Mouse (Mus musculus): Measurements from ENCODE around the gene Plekhg2. TPM values are rescaled to one million over a fixed set of nuclear protein-coding genes. Genes with fewer than 3 reads are reported as not detected.
A peak's percentile ranks its signal among the peaks of the same experiment; 100 is the strongest.

The Plekhg2 gene
- polyA plus RNA-seq (2014; fragmentation: Nextera tagmentation; extraction: Ambion mirVana), result 81.2 and 81.3 TPM in 2 replicates

DNA sequence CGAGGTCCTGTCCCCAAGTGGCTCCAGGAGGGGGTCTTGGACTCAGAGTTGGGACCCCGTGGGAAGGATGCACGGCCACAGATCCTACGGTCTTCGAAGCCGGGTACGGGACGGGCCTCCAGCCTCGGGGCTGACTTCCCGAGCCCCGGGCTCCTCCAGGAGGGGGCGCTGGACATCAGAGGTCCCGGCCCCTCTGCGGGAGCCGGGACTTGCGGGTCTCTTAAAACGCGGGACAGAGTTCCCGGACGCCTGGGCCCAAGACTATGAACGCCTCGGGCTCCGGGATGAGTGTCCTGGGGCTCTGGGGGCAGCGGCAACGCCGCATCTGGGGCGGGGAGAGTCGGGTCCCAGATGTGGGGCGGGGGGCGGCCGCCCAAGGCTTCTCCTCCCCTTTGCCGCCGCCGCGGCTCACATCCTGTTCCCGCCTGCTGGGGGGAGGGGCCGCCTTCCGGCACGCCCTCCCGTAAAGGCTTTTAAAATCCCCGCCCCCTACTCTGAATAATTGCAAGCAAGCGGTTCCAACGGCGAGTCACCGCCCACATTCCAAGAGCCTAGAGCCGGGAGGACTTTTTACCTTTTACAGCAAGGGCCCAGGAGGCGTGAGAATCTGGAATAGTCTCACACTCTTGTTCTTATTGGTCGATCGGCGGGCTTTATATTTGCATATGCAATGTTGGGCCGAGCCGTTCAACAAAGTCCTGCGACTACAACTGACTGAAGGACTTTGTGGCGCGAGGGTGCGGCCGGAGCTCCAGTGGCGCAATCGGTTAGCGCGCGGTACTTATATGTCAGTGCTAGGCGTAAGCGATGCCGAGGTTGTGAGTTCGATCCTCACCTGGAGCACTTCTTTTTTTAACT lies at the start of gene Plekhg2:
TSS of gene Plekhg2 (minus strand) at position 349 of the 858 bp plus-strand sequence.
- peak within 1 kb of the TSS; percentile 91 for H3K9ac ChIP-seq (ENCODE audit: low read length)
- H3K9me3 ChIP-seq (ENCODE audit: control insufficient read depth, low read length), result no peaks in the 10 kb centered on the region
- no peaks in the 10 kb centered on the region; the same call in 1 of the 2 replicates for H3K36me3 ChIP-seq (ENCODE audit: control insufficient read depth, insufficient read depth, low read length)
- peak; percentile 87 for ATAC-seq (replicated peaks; ENCODE audit: low FRiP score)
- H3K4me2 ChIP-seq (ENCODE audit: low read depth, low read length, severe bottlenecking), result peak within 1 kb of the TSS; percentile 85
- peak; percentile 97 for DNase-seq (ENCODE audit: low spot score)
- no peaks in the 10 kb centered on the region for H3K27me3 ChIP-seq (ENCODE audit: control insufficient read depth, insufficient read depth, low read length)
- H3K4me1 ChIP-seq (replicated peaks; ENCODE audit: control insufficient read depth, insufficient read depth, low read length), result peaks cover 20% of the 10 kb centered on the region
- under 1% methylated on average over 65 of the region's 66 CpGs for WGBS
- peak within 1 kb of the TSS; percentile 86 for H3K4me3 ChIP-seq (ENCODE audit: low read depth, low read length)
- peak within 1 kb of the TSS; percentile 87 for H3K27ac ChIP-seq (ENCODE audit: low read depth, low read length)

DNA sequence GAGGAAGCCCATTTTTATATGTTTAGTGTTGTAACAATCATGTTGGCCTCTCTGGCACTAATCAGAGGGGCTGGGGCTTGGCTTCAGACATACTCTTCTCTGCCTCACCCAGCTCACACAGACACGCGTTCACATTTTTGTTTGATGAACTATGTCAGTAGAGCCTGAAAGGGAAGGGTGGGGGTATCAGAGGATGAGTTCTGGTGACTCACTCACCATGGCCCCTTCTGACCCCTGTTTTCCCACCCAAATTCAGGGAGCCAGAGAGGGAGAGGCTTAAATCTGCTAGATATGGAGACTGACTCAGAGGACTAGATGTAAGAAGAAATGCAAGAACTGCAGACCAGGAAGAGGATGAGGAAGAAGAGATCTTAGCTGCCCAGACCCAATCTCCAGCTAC lies 47.0 kb upstream of the Plekhg2 start:
- no peaks in the 10 kb centered on the region for H3K27me3 ChIP-seq (ENCODE audit: control insufficient read depth, insufficient read depth, low read length)
- no peak for DNase-seq (ENCODE audit: low spot score)
- no peak overlapping the region for H3K4me2 ChIP-seq (ENCODE audit: low read depth, low read length, severe bottlenecking)
- no peak for ATAC-seq (replicated peaks; ENCODE audit: low FRiP score)
- no peak overlapping the region for H3K4me3 ChIP-seq (ENCODE audit: low read depth, low read length)
- no peak overlapping the region for H3K27ac ChIP-seq (ENCODE audit: low read depth, low read length)
- WGBS, result 94% methylated on average over 2 of the region's 2 CpGs
- H3K9me3 ChIP-seq (ENCODE audit: control insufficient read depth, low read length), result no peaks in the 10 kb centered on the region
- H3K36me3 ChIP-seq (ENCODE audit: control insufficient read depth, insufficient read depth, low read length), result peaks cover 19% of the 10 kb centered on the region
- no peak overlapping the region for H3K9ac ChIP-seq (ENCODE audit: low read length)
- H3K4me1 ChIP-seq (replicated peaks; ENCODE audit: control insufficient read depth, insufficient read depth, low read length), result no peaks in the 10 kb centered on the region

DNA sequence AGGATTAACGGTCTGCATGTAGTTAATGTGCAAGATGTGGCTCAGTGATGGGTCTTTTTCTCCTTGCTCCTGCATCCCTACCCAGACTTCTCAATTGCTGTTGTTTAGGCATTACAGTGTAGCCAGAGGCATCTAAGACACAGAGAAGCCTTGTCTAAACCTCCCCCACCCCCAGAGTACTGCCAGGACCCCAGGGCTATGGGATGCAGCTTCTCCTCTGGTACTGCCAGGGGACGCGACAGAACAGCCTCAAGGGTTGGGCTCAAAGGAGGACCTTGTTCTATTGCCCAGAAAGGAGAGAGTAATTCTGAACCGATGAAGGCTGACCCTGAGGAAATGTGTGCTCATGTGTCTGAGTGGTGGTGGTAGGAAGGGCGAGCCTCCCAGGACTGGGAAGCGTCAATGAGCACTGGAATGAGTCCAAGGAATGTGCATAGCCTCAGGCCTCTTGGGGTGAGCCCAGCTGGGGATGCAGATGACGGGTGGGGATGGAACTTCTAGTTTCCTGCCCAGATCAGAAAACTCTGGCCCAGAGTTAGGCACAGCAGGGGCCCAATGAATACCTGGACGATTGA lies 45.8 kb upstream of the Plekhg2 start:
- H3K4me3 ChIP-seq (ENCODE audit: low read depth, low read length), result no peak overlapping the region
- H3K9ac ChIP-seq (ENCODE audit: low read length), result no peak overlapping the region
- no peak overlapping the region for H3K27ac ChIP-seq (ENCODE audit: low read depth, low read length)
- H3K4me1 ChIP-seq (replicated peaks; ENCODE audit: control insufficient read depth, insufficient read depth, low read length), result no peaks in the 10 kb centered on the region
- no peak overlapping the region for H3K4me2 ChIP-seq (ENCODE audit: low read depth, low read length, severe bottlenecking)
- DNase-seq (ENCODE audit: low spot score) (no peak), ATAC-seq (replicated peaks; ENCODE audit: low FRiP score) (no peak)
- no peaks in the 10 kb centered on the region for H3K9me3 ChIP-seq (ENCODE audit: control insufficient read depth, low read length)
- H3K36me3 ChIP-seq (ENCODE audit: control insufficient read depth, insufficient read depth, low read length), result peaks cover 19% of the 10 kb centered on the region
- no peaks in the 10 kb centered on the region for H3K27me3 ChIP-seq (ENCODE audit: control insufficient read depth, insufficient read depth, low read length)
- WGBS, result 89% methylated on average over 8 of the region's 8 CpGs

DNA sequence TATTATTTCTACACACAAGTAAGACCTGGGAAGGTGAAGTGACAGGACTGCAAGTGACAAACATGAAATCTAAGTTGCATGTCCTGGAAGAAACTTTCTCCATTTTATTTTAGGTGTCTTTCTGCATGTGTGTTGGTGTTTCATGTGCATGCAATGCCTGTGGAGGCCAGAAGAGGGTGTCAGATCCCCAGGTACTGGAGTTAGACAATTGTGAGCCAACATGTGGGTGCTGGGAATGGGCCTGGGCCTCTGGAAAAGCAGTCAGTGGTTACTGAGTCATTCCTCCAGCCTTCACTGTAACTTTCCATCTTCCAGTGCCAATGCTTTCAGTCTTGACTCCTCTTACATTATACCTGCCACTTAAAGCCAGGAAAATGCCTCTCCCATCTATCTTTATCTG lies 45.0 kb upstream of the Plekhg2 start:
- Histone ChIP-seq H3K4me3 (ENCODE audit: low read depth, low read length) (no peak overlapping the region), H3K27me3 (ENCODE audit: control insufficient read depth, insufficient read depth, low read length) (no peaks in the 10 kb centered on the region), H3K9ac (ENCODE audit: low read length) (no peak overlapping the region), H3K4me1 (replicated peaks; ENCODE audit: control insufficient read depth, insufficient read depth, low read length) (no peaks in the 10 kb centered on the region), H3K9me3 (ENCODE audit: control insufficient read depth, low read length) (no peaks in the 10 kb centered on the region), H3K36me3 (ENCODE audit: control insufficient read depth, insufficient read depth, low read length) (peaks cover 17% of the 10 kb centered on the region), H3K4me2 (ENCODE audit: low read depth, low read length, severe bottlenecking) (no peak overlapping the region), H3K27ac (ENCODE audit: low read depth, low read length) (no peak overlapping the region)
- DNase-seq (ENCODE audit: low spot score) (no peak), ATAC-seq (replicated peaks; ENCODE audit: low FRiP score) (no peak)

DNA sequence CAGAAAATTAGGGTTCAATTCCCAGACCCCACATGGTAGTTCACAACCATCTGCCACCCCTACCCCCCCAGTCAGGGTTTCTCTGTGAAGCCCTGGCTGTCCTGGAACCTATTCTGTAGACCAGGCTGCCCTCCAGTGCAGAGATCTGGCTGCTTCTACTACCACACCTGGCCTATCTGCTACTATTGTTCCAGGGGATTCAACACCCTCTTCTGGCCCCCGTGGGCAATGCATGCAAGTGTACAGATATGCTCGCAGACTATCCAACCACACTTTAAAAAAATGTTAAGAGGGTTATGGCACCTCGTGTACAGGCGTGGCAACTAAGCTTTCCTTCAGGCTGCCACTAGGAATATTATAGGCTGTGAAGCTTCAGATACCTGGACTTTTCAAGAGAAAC lies 40.4 kb upstream of the Plekhg2 start:
- DNase-seq (ENCODE audit: low spot score) (no peak), ATAC-seq (replicated peaks; ENCODE audit: low FRiP score) (no peak)
- Histone ChIP-seq H3K9ac (ENCODE audit: low read length) (no peak overlapping the region), H3K9me3 (ENCODE audit: control insufficient read depth, low read length) (no peaks in the 10 kb centered on the region), H3K4me3 (ENCODE audit: low read depth, low read length) (no peak overlapping the region), H3K36me3 (ENCODE audit: control insufficient read depth, insufficient read depth, low read length) (peaks cover 16% of the 10 kb centered on the region), H3K4me2 (ENCODE audit: low read depth, low read length, severe bottlenecking) (no peak overlapping the region), H3K27me3 (ENCODE audit: control insufficient read depth, insufficient read depth, low read length) (no peaks in the 10 kb centered on the region), H3K27ac (ENCODE audit: low read depth, low read length) (no peak overlapping the region), H3K4me1 (replicated peaks; ENCODE audit: control insufficient read depth, insufficient read depth, low read length) (no peaks in the 10 kb centered on the region)
- WGBS, result 88% methylated on average over 4 of the region's 4 CpGs

DNA sequence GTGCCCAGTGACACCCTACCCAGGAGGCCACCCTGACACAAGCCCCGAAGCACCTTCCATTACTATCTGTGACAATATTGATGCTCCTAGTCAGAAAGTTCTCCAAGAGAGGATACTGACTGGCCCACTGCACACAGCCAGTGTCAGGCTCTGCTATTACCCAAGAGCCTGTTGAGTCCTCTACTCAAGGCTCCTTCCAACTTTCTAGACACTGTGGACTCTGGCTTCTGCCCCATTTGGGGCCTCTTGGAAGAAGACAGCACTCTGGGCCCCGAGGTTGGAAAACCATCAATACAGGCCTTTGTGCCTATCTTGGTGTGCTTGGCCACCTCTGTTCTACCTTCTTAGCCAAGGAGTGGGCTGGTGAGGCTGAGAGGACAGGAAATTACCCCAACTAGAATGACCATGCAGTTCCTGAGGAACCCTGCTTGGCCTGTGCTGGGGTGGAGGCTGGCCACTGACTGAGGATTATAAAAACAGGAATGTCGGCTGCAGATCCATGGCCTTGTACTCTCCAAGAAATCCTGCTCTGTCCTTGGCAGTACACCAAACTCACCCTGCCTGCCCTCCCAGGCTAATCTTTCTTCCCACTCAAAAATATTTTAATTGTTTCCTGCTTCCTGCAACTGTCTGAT lies 38.6 kb upstream of the Plekhg2 start:
- 95% methylated on average over 3 of the region's 3 CpGs for whole genome bisulfite sequencing
- peaks cover 14% of the 10 kb centered on the region for H3K36me3 ChIP-seq (ENCODE audit: control insufficient read depth, insufficient read depth, low read length)
- H3K9ac ChIP-seq (ENCODE audit: low read length), result no peak overlapping the region

DNA sequence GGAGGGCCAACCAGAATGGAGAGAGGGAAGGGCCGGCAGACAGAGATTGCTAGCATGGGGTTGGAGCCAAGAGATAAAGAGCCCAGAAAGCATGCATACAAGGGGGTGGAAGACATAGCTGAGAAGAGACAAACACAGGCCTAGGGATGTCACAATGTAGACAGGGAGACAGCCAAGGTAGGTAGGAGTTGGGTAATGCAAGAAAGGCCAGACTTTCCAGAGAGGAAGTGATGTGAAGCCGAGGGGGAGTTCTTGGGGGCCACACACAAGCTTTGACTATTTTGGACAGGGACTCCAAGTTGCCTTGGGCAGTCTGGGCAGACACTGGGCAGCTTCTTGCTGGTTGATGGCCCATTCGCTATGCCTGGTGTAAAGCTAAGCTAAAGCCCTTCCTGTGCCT lies 29.5 kb upstream of the Plekhg2 start:
- Histone ChIP-seq H3K27ac (ENCODE audit: low read depth, low read length) (no peak overlapping the region), H3K4me1 (replicated peaks; ENCODE audit: control insufficient read depth, insufficient read depth, low read length) (no peaks in the 10 kb centered on the region), H3K9me3 (ENCODE audit: control insufficient read depth, low read length) (no peaks in the 10 kb centered on the region), H3K9ac (ENCODE audit: low read length) (no peak overlapping the region), H3K27me3 (ENCODE audit: control insufficient read depth, insufficient read depth, low read length) (no peaks in the 10 kb centered on the region), H3K36me3 (ENCODE audit: control insufficient read depth, insufficient read depth, low read length) (peaks cover 11% of the 10 kb centered on the region), H3K4me2 (ENCODE audit: low read depth, low read length, severe bottlenecking) (no peak overlapping the region), H3K4me3 (ENCODE audit: low read depth, low read length) (no peak overlapping the region)
- no peak for DNase-seq (ENCODE audit: low spot score)
- 83% methylated on average over 3 of the region's 3 CpGs for WGBS
- ATAC-seq (replicated peaks; ENCODE audit: low FRiP score), result no peak

More for the DNA sequence above, 38.6 kb upstream of the Plekhg2 start:
- Histone ChIP-seq H3K4me1 (replicated peaks; ENCODE audit: control insufficient read depth, insufficient read depth, low read length) (no peaks in the 10 kb centered on the region), H3K27me3 (ENCODE audit: control insufficient read depth, insufficient read depth, low read length) (no peaks in the 10 kb centered on the region), H3K4me2 (ENCODE audit: low read depth, low read length, severe bottlenecking) (no peak overlapping the region), H3K4me3 (ENCODE audit: low read depth, low read length) (no peak overlapping the region), H3K27ac (ENCODE audit: low read depth, low read length) (no peak overlapping the region), H3K9me3 (ENCODE audit: control insufficient read depth, low read length) (no peaks in the 10 kb centered on the region)
- DNase-seq (ENCODE audit: low spot score) (no peak), ATAC-seq (replicated peaks; ENCODE audit: low FRiP score) (no peak)

DNA sequence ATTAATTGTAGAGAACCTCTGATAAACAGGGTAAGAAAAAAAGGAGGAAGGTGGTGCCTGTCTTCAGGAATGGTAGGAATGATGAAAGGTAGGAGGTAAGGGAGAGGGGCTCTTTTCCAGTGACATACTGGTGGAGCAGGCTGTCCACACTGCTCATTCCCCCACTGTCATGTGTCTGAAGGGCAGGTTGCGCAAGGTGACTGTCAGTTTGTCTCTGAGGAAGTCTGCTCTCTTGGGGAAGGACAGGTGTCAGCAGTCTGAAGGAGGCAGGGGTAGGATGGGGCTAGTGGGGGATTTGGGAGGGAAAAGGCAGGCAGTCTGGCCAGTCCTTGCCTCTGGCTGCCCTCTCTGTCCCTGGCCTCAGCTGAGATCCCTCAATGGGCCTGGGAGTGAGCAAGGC lies 28.6 kb upstream of the Plekhg2 start:
- no peak for ATAC-seq (replicated peaks; ENCODE audit: low FRiP score)
- Histone ChIP-seq H3K4me2 (ENCODE audit: low read depth, low read length, severe bottlenecking) (no peak overlapping the region), H3K4me3 (ENCODE audit: low read depth, low read length) (no peak overlapping the region), H3K27ac (ENCODE audit: low read depth, low read length) (no peak overlapping the region), H3K9me3 (ENCODE audit: control insufficient read depth, low read length) (no peaks in the 10 kb centered on the region), H3K27me3 (ENCODE audit: control insufficient read depth, insufficient read depth, low read length) (no peaks in the 10 kb centered on the region), H3K36me3 (ENCODE audit: control insufficient read depth, insufficient read depth, low read length) (peaks cover 11% of the 10 kb centered on the region), H3K9ac (ENCODE audit: low read length) (no peak overlapping the region), H3K4me1 (replicated peaks; ENCODE audit: control insufficient read depth, insufficient read depth, low read length) (no peaks in the 10 kb centered on the region)
- DNase-seq (ENCODE audit: low spot score), result no peak
- WGBS, result 100% methylated on average over 1 of the region's 1 CpGs
